Mouse (Mus musculus) lung, embryonic 14.5 days (tissue): ENCODE results near the gene Pdcd7. TPM values are rescaled to one million over a fixed set of nuclear protein-coding genes. Genes with fewer than 3 reads are reported as not detected.

Source experiments
- ATAC-seq: fragments of 200-750 bp; cut with Nextera tagmentation; 2 replicates; pipeline ENCODE4 v1.8.0; 2017; ENCODE audit warnings: mild to moderate bottlenecking, moderate TSS enrichment, moderate library complexity; ENCODE audit not compliant: insufficient read depth
- DNase-seq: peaks from one replicate; pipeline ENCODE4 v3.0.0-alpha.2; 2015
- H3K27ac ChIP-seq: fragments of 300-500 bp; sonication (generic); 2 replicates; pipeline ENCODE4 v1.5.1; 2014; ENCODE audit warnings: low read depth, mild to moderate bottlenecking, moderate library complexity
- H3K27me3 ChIP-seq: fragments of 300-500 bp; sonication (generic); 2 replicates; pipeline ENCODE4 v1.6.1; 2014; ENCODE audit warnings: low read length, control low read depth; ENCODE audit not compliant: insufficient read depth
- H3K36me3 ChIP-seq: fragments of 300-500 bp; sonication (generic); 2 replicates; pipeline ENCODE4 v1.6.1; 2014; ENCODE audit warnings: control low read depth; ENCODE audit not compliant: insufficient read depth
- H3K4me1 ChIP-seq: fragments of 300-500 bp; sonication (generic); 2 replicates; pipeline ENCODE4 v1.6.1; 2014; ENCODE audit warnings: antibody characterized with exemption, control low read depth; ENCODE audit not compliant: insufficient read depth
- H3K4me2 ChIP-seq: fragments of 300-500 bp; sonication (generic); 2 replicates; pipeline ENCODE4 v1.6.1; 2014; ENCODE audit warnings: mild to moderate bottlenecking
- H3K4me3 ChIP-seq: fragments of 300-500 bp; sonication (generic); 2 replicates; pipeline ENCODE4 v1.5.1; 2014; ENCODE audit warnings: low read depth, low read length
- H3K9ac ChIP-seq: fragments of 300-500 bp; sonication (generic); 2 replicates; pipeline ENCODE4 v1.6.1; 2014
- H3K9me3 ChIP-seq: fragments of 300-500 bp; sonication (generic); 2 replicates; pipeline ENCODE4 v1.6.1; 2016; ENCODE audit warnings: low read depth, low read length, control low read depth
- CTCF ChIP-seq: IDR thresholded peaks from 2 replicates; pipeline ENCODE4 v1.5.1; 2016; ENCODE audit warnings: antibody characterized with exemption, low read depth
- WGBS: fragments of 180-500 bp; shearing (Covaris S2); extraction: QIAGEN DNeasy Blood & Tissue Kit; methylation state at CpG from one replicate; pipeline ENCODE4 v1.1.7; 2014; 5-methylcytosine and 5-hydroxymethylcytosine counted together
- polyA plus RNA-seq: library from polyadenylated mRNA; unstranded; fragments of >200 nt; fragmentation: Nextera tagmentation; extraction: Ambion mirVana; gene quantifications from 2 replicates; pipeline ENCODE4 v1.2.1, GENCODE M21; 2014

Pdcd7 gene
- polyA plus RNA-seq, 1 experiment from 2014 or later: 14.5 TPM

- TF ChIP-seq CTCF: no peak
- 49% methylated on average over 2 of the region's 2 CpGs for WGBS
Observed at GRCm38 (mm10) chr9:65394360-65394759, 48.5 kb downstream of the Pdcd7 start.

DNA sequence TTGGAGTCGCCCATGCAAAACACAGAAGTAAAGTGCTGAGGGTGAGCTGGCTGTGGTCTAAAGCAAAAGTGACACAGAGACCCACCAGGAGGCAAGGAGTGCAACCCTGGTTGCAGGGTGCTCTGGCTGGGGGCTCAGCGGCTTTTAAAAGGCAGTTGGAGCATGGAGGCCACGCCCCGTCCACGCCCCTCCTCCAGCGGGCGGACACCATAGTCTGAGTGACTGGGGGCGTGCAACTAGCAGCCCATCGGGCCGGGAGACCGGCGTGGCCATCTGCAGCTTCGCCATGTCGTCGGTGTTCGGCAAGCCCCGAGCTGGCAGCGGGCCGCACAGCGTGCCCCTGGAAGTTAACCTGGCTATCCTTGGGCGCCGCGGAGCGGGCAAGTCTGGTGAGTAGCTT lies 52.4 kb downstream of the Pdcd7 start, which contains the start of gene Rasl12:
Rasl12 (plus strand) TSS at position 228 of the 400 bp plus-strand sequence.
- peak within 1 kb of the TSS; percentile 45 for H3K9ac ChIP-seq
- TF ChIP-seq CTCF: no peak
- no peaks in the 10 kb centered on the region for H3K36me3 ChIP-seq
- under 1% methylated on average over 24 of the region's 24 CpGs for WGBS
- ATAC-seq (peak; percentile 78), DNase-seq (peak; percentile 92)
- H3K27ac ChIP-seq: no peak within 1 kb of the TSS
- peaks cover 16% of the 10 kb centered on the region; the same call in 1 of the 2 replicates for H3K4me1 ChIP-seq
- H3K27me3 ChIP-seq: no peaks in the 10 kb centered on the region
- no peaks in the 10 kb centered on the region for H3K9me3 ChIP-seq
- peak within 1 kb of the TSS; percentile 55 for H3K4me3 ChIP-seq
- peak within 1 kb of the TSS; percentile 72 for H3K4me2 ChIP-seq

More at GRCm38 (mm10) chr9:65394360-65394759, 48.5 kb downstream of the Pdcd7 start:
- Histone ChIP-seq H3K9ac (no peak overlapping the region), H3K4me2 (no peak overlapping the region), H3K4me1 (peaks cover 16% of the 10 kb centered on the region; the same call in 1 of the 2 replicates), H3K27me3 (peaks cover 24% of the 10 kb centered on the region), H3K4me3 (no peak overlapping the region), H3K9me3 (no peaks in the 10 kb centered on the region), H3K27ac (0 out of 2 replicates have a peak overlapping the region, but pooled peaks have one; percentile 16), H3K36me3 (no peaks in the 10 kb centered on the region)
- DNase-seq (no peak), ATAC-seq (no peak)

GRCm38 (mm10) chr9:65399934-65400333 lies 54.0 kb downstream of the Pdcd7 start:
- Histone ChIP-seq H3K4me1 (peaks cover 18% of the 10 kb centered on the region; the same call in 1 of the 2 replicates), H3K4me2 (peak overlapping the region; percentile 72), H3K27me3 (no peaks in the 10 kb centered on the region), H3K36me3 (no peaks in the 10 kb centered on the region), H3K9ac (no peak overlapping the region), H3K4me3 (peak overlapping the region; percentile 55), H3K9me3 (no peaks in the 10 kb centered on the region), H3K27ac (no peak overlapping the region)
- 62% methylated on average over 6 of the region's 6 CpGs for WGBS
- DNase-seq: no peak
- TF ChIP-seq CTCF: no peak
- no peak for ATAC-seq

DNA sequence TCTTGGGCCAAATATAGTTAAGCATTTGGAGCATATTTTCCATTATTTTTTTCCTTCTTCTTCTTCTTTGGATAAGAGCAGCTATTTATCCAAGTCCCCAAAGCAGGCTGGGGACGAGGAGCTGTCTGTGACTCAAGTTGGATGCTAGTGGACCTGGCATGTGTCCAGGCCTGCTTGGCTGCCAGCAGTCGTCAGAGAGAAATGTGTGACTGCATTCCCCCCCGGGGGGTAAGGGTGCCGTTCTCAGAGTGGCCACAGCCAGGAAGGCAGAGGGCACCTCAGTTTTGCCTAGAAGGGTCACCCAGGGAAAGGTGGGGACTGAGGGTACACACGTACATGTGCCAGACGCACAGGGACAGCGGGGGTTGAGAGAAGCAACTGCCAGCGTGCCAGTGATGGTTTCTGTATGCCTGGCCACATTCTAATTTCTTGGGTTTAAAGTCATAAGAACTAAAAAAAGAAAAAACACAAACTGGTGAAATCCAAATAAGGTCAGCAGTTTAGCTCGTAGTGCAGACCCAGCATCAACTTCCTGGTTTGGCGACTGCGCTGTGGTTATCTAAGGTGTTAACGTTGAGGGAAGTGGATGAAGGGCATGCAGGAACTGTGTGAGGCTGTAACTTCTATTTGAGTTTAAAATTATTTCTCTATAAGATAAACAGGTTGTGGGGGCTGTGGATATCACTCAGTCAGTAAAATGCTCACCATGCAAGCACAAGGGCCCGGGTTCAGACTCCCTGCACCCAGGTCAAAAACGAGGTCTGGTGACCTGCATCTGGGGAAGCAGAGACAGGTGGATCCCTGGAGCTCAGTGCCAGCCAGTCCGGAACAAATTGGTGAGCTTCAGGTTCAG lies 58.7 kb downstream of the Pdcd7 start:
- H3K27me3 ChIP-seq: no peaks in the 10 kb centered on the region
- peak overlapping the region; percentile 88 for H3K27ac ChIP-seq
- H3K4me2 ChIP-seq: peak overlapping the region; percentile 41; the same call in 1 of the 2 replicates
- 43% methylated on average over 15 of the region's 15 CpGs for WGBS
- H3K36me3 ChIP-seq: peaks cover 4% of the 10 kb centered on the region; the same call in 1 of the 2 replicates
- H3K4me3 ChIP-seq: no peak overlapping the region
- peak; percentile 97 for DNase-seq
- peaks cover 8% of the 10 kb centered on the region; the same call in 1 of the 2 replicates for H3K4me1 ChIP-seq
- no peaks in the 10 kb centered on the region for H3K9me3 ChIP-seq
- TF ChIP-seq CTCF: peak; percentile 33; the same call in 1 of the 2 replicates
- ATAC-seq: peak; percentile 79
- no peak overlapping the region; the same call in 1 of the 2 replicates for H3K9ac ChIP-seq

GRCm38 (mm10) chr9:65405184-65405449 lies 59.2 kb downstream of the Pdcd7 start:
- Histone ChIP-seq H3K27me3 (no peaks in the 10 kb centered on the region), H3K36me3 (peaks cover 6% of the 10 kb centered on the region; the same call in 1 of the 2 replicates), H3K4me1 (peaks cover 6% of the 10 kb centered on the region; the same call in 1 of the 2 replicates), H3K9ac (no peak overlapping the region; the same call in 1 of the 2 replicates), H3K4me3 (no peak overlapping the region), H3K27ac (peak overlapping the region; percentile 77), H3K4me2 (no peak overlapping the region), H3K9me3 (no peaks in the 10 kb centered on the region)
- no peak for DNase-seq
- 86% methylated on average over 2 of the region's 2 CpGs for WGBS
- ATAC-seq: no peak
- no peak for TF ChIP-seq CTCF

GRCm38 (mm10) chr9:65407327-65407726 lies 61.4 kb downstream of the Pdcd7 start:
- no peak for ATAC-seq
- Histone ChIP-seq H3K4me3 (no peak overlapping the region), H3K4me2 (no peak overlapping the region), H3K27me3 (no peaks in the 10 kb centered on the region), H3K36me3 (peaks cover 21% of the 10 kb centered on the region; the same call in 1 of the 2 replicates), H3K9me3 (no peaks in the 10 kb centered on the region), H3K27ac (no peak overlapping the region), H3K4me1 (peaks cover 6% of the 10 kb centered on the region; the same call in 1 of the 2 replicates), H3K9ac (no peak overlapping the region)
- WGBS: 70% methylated on average over 5 of the region's 5 CpGs
- no peak for TF ChIP-seq CTCF
- no peak for DNase-seq

- no peak for DNase-seq
- H3K9me3 ChIP-seq: no peaks in the 10 kb centered on the region
- H3K36me3 ChIP-seq: peaks cover 21% of the 10 kb centered on the region; the same call in 1 of the 2 replicates
- H3K9ac ChIP-seq: no peak overlapping the region
- H3K4me1 ChIP-seq: peaks cover 6% of the 10 kb centered on the region; the same call in 1 of the 2 replicates
- H3K27ac ChIP-seq: no peak overlapping the region
- no peak for ATAC-seq
- WGBS: 57% methylated on average over 3 of the region's 3 CpGs
- no peak for TF ChIP-seq CTCF
- no peaks in the 10 kb centered on the region for H3K27me3 ChIP-seq
- H3K4me2 ChIP-seq: no peak overlapping the region
- no peak overlapping the region for H3K4me3 ChIP-seq
Observed at GRCm38 (mm10) chr9:65407861-65408260, 62.0 kb downstream of the Pdcd7 start.
